Mouse (Mus musculus): ENCODE results near the gene B4galnt4. TPM values are rescaled to one million over a fixed set of nuclear protein-coding genes. Genes with fewer than 3 reads are reported as not detected.

B4galnt4 gene
- total RNA-seq, 2 experiments from 2014 or later: 0.22 to 0.62 TPM

DNA sequence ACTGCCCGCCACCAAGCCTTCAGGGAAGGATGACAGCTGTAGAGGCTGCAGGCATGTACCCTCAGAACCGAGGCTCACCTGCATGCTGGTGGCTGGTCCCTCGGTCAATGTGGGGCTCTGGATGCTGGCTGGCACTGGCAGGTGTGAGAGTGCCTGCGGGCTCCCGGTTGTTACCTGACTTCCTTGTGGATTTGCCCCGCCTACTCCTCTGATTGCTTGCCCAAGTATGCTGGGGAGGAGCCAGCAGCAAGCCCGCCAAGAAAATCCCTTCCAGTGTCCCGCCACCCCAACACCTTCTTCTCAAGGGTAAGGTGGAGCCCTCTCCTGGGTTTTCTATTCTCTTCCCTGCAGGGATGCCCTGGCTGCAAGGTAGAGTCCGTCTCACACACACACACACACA, 56.7 kb downstream of the B4galnt4 start, which contains the start of gene Ano9:
TSS of gene Ano9 (minus strand) at position 171 of the 400 bp plus-strand sequence.
- no peak for DNase-seq (ENCODE audit: low spot score in 2 of 2)

DNA sequence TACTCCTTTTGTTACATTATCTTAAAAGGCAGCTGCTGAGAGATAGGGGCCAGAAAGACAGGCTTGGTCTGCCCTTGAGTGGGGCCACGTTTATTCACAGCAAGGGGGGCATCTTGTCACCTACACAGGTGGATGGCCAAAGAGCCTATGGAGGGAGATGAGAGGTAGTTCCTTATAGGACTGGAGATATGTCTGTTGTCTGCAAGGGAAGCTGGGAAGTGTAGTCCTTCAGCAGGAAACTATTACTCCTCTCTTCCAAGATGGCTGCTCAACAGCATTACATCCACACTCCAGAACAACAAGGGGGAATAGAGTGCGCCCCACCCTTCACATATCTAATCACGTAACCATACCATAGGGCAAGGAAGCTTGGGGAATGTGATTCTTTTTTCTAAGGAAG, 58.6 kb downstream of the B4galnt4 start:
- no peak for DNase-seq (ENCODE audit: low spot score in 2 of 2)

DNA sequence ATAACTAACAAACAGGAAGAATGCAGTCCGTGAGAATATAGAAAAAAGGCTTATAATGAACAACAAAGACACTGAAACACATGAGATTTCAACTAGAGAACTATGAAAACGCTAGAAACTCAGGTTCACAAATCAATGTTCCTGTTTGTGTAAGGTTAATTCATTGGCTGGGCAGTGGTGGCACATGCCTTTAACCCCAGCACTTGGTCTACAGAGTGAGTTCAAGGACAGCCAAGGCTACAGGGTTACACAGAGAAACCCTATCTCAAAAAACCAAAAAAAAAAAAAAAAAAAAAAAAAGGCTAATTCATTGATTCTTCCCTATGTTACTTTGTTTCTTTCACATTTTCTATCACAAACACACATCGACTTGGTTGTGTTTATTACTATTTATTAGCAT, 59.7 kb downstream of the B4galnt4 start:
- no peak for DNase-seq (ENCODE audit: low spot score in 2 of 2)

DNA sequence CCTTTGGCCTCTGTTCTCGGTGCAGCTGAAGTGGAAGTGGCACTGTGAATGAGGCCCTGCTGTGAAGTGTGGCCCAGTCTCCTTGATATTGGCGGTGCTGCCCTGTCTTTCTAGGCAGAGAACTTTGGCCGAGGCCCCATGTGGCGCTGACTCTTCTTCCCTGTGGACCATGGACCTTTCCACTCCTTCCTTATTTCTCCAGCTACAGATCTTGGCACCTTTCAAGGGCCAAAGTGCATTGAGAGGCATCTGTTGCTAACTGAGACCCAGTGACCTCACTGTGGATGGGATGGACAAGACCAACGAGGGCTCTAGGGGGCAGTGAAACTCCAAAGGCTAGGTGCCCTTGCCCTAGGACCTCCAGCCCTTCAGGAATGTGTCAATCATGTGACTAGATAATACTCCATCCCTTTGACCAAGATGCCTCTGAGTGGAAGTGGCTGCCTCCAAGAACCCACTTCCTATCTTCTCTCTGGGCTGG, 60.2 kb downstream of the B4galnt4 start:
- DNase-seq (ENCODE audit: low spot score in 2 of 2): no peak

Other genes with a start within 250 kb of the B4galnt4 start
- gene Zfp941, start 238.9 kb upstream of the B4galnt4 start, total RNA-seq (2021): under 1 TPM in 1 of 2 experiments, not detected in 1; 0.07 TPM
- gene Urah, start 226.1 kb upstream of the B4galnt4 start, total RNA-seq (2021): under 1 TPM in 1 of 2 experiments, not detected in 1; 0.44 TPM
- gene Scgb1c1, start 215.6 kb upstream of the B4galnt4 start, total RNA-seq (2021): not detected
- gene Odf3, start 213.3 kb upstream of the B4galnt4 start, total RNA-seq (2021): not detected
- gene Gm45785, start 204.8 kb upstream of the B4galnt4 start, total RNA-seq (2021): not detected
- 10 to 100 TPM; 35.4 to 40.9 TPM for gene Ric8a, start 204.1 kb upstream of the B4galnt4 start, total RNA-seq (2021)
- gene Bet1l, start 203.5 kb upstream of the B4galnt4 start, total RNA-seq (2021): 10 to 100 TPM; 23.7 to 24.5 TPM
- gene Psmd13, start 179.1 kb upstream of the B4galnt4 start, total RNA-seq (2021): 100 to 1,000 TPM; 120 to 129 TPM
- gene Sirt3, start 178.8 kb upstream of the B4galnt4 start, total RNA-seq (2021): 10 to 100 TPM; 16.4 to 18.9 TPM
- 100 to 1,000 TPM; 754 to 792 TPM for gene Cox8b, start 160.7 kb upstream of the B4galnt4 start, total RNA-seq (2021)
- gene Nlrp6, start 140.2 kb upstream of the B4galnt4 start, total RNA-seq (2021): under 1 TPM in 1 of 2 experiments, not detected in 1; 0.08 TPM
- gene Pgghg, start 119.7 kb upstream of the B4galnt4 start, total RNA-seq (2021): 10 to 100 TPM; 15.8 to 16.6 TPM
- 1 to 10 TPM; 2.0 to 2.4 TPM for gene Ifitm5, start 110.8 kb upstream of the B4galnt4 start, total RNA-seq (2021)
- not detected for gene Gm45717, start 105.2 kb upstream of the B4galnt4 start, total RNA-seq (2021)
- 100 to 1,000 TPM; 238 to 274 TPM for gene Ifitm2, start 105.1 kb upstream of the B4galnt4 start, total RNA-seq (2021)
- 1 to 10 TPM; 4.9 to 8.2 TPM for gene Ifitm1, start 93.9 kb upstream of the B4galnt4 start, total RNA-seq (2021)
- 10 to 100 TPM; 75.0 to 79.2 TPM for gene Ifitm3, start 50.3 kb upstream of the B4galnt4 start, total RNA-seq (2021)
- 1 to 10 TPM in 1 of 2 experiments, not detected in 1; 1.2 TPM for gene Ifitm6, start 43.2 kb upstream of the B4galnt4 start, total RNA-seq (2021)
- gene Gm17387, start 32.0 kb upstream of the B4galnt4 start, total RNA-seq (2021): not detected
- under 1 TPM; 0.25 to 0.54 TPM for gene Pkp3, start 17.1 kb downstream of the B4galnt4 start, total RNA-seq (2021)
- 1 to 10 TPM; 2.9 to 3.7 TPM for gene Sigirr, start 39.5 kb downstream of the B4galnt4 start, total RNA-seq (2021)
- not detected for gene Ano9, start 56.7 kb downstream of the B4galnt4 start, total RNA-seq (2021)
- gene Ptdss2, start 61.3 kb downstream of the B4galnt4 start, total RNA-seq (2021): 10 to 100 TPM; 22.6 to 29.0 TPM
- 10 to 100 TPM; 64.5 to 79.3 TPM for gene Rnh1, start 111.8 kb downstream of the B4galnt4 start, total RNA-seq (2021)
- gene Hras, start 132.9 kb downstream of the B4galnt4 start, total RNA-seq (2021): 100 to 1,000 TPM; 166 to 193 TPM
- 1 to 10 TPM; 4.9 to 5.2 TPM for gene Lrrc56, start 133.1 kb downstream of the B4galnt4 start, total RNA-seq (2021)
- gene Lmntd2, start 153.0 kb downstream of the B4galnt4 start, total RNA-seq (2021): not detected
- 10 to 100 TPM in 1 of 2 experiments, 1 to 10 TPM in 1; 9.8 to 14.2 TPM for gene Rassf7, start 154.8 kb downstream of the B4galnt4 start, total RNA-seq (2021)
- gene Phrf1, start 167.7 kb downstream of the B4galnt4 start, total RNA-seq (2021): 10 to 100 TPM; 48.4 to 63.3 TPM
- 1 to 10 TPM; 1.4 TPM for gene Irf7, start 205.4 kb downstream of the B4galnt4 start, total RNA-seq (2021)
- 1 to 10 TPM; 1.3 to 1.5 TPM for gene Cdhr5, start 215.7 kb downstream of the B4galnt4 start, total RNA-seq (2021)
- gene Sct, start 218.0 kb downstream of the B4galnt4 start, total RNA-seq (2021): 1 to 10 TPM; 3.4 to 3.5 TPM
- gene Drd4, start 230.9 kb downstream of the B4galnt4 start, total RNA-seq (2021): under 1 TPM; 0.16 to 0.25 TPM

Data from gastrocnemius, postnatal 4 days (tissue).